Mouse (Mus musculus) left cerebral cortex, postnatal 14 days (tissue): ENCODE data around the gene Rapgef1. TPM values are rescaled to one million over a fixed set of nuclear protein-coding genes. Genes with fewer than 3 reads are reported as not detected.

Experiments
- DNase-seq, 2 experiments: peaks; one replicate each; pipeline ENCODE4 v3.0.0; 2021 to 2022; ENCODE audit warnings: low spot score in 2 of 2, mixed read lengths in 1 of 2
- intact Hi-C: fragments of 180-260 bp; cut with DNase I; formaldehyde crosslinking; loops from one replicate; pipeline ENCODE4 v1.15.1; 2025
- total RNA-seq, 2 experiments: library from RNA; stranded (reverse); gene quantifications; 2 replicates each; pipeline ENCODE4 v1.2.3; 2021

Rapgef1 gene
- total RNA-seq, 2 experiments from 2014 or later: 118 to 124 TPM

- no peak for DNase-seq
Measured at GRCm38 (mm10) chr2:29667109-29667508, 47.6 kb downstream of the Rapgef1 start.

GRCm38 (mm10) chr2:29668011-29668691 lies 48.6 kb downstream of the Rapgef1 start:
- intact Hi-C loops: loop anchor here (5.0 kb wide), 1 partner anchor 46 kb away; no protein-coding TSS in a partner anchor
- no peak for DNase-seq

More at GRCm38 (mm10) chr2:29667109-29667508, 47.6 kb downstream of the Rapgef1 start:
- intact Hi-C loops: loop anchor here (5.0 kb wide), 1 partner anchor 45 kb away; no protein-coding TSS in a partner anchor

- DNase-seq: no peak
- intact Hi-C loops: loop anchor here (5.0 kb wide), 1 partner anchor 47 kb away; no protein-coding TSS in a partner anchor
Measured at GRCm38 (mm10) chr2:29668963-29669362, 49.4 kb downstream of the Rapgef1 start.

- peak in 1 of 2 experiments; percentile 37 for DNase-seq
- intact Hi-C loops: loop anchor here (5.0 kb wide), 1 partner anchor 47 kb away; no protein-coding TSS in a partner anchor
Measured at GRCm38 (mm10) chr2:29669711-29670110, 50.2 kb downstream of the Rapgef1 start.

- intact Hi-C loops: no loop called here
- peak; percentile 69 to 72 for DNase-seq
Measured at GRCm38 (mm10) chr2:29670231-29670991, 50.9 kb downstream of the Rapgef1 start.

GRCm38 (mm10) chr2:29671374-29671773 lies 51.9 kb downstream of the Rapgef1 start:
- intact Hi-C loops: no loop called here
- no peak for DNase-seq

GRCm38 (mm10) chr2:29671856-29672255 lies 52.3 kb downstream of the Rapgef1 start:
- DNase-seq: no peak
- intact Hi-C loops: no loop called here

- DNase-seq: peak in 1 of 2 experiments; percentile 33
- intact Hi-C loops: no loop called here
Measured at GRCm38 (mm10) chr2:29672746-29673536, 53.4 kb downstream of the Rapgef1 start.

GRCm38 (mm10) chr2:29674087-29674486 lies 54.6 kb downstream of the Rapgef1 start:
- no peak for DNase-seq
- intact Hi-C loops: no loop called here

GRCm38 (mm10) chr2:29674545-29674944 lies 55.0 kb downstream of the Rapgef1 start:
- no peak for DNase-seq
- intact Hi-C loops: no loop called here

GRCm38 (mm10) chr2:29675846-29676245 lies 56.3 kb downstream of the Rapgef1 start:
- no peak for DNase-seq
- intact Hi-C loops: no loop called here

- DNase-seq: no peak
- intact Hi-C loops: no loop called here
Measured at GRCm38 (mm10) chr2:29676513-29676912, 57.0 kb downstream of the Rapgef1 start.

GRCm38 (mm10) chr2:29677842-29678241 lies 58.3 kb downstream of the Rapgef1 start:
- intact Hi-C loops: no loop called here
- DNase-seq: no peak

GRCm38 (mm10) chr2:29678524-29678923 lies 59.0 kb downstream of the Rapgef1 start:
- intact Hi-C loops: no loop called here
- no peak for DNase-seq

GRCm38 (mm10) chr2:29679710-29680584 lies 60.4 kb downstream of the Rapgef1 start:
- intact Hi-C loops: no loop called here

GRCm38 (mm10) chr2:29683261-29683999 lies 63.9 kb downstream of the Rapgef1 start:
- intact Hi-C loops: no loop called here
- DNase-seq: no peak

More at GRCm38 (mm10) chr2:29679710-29680584, 60.4 kb downstream of the Rapgef1 start:
- DNase-seq: no peak

- intact Hi-C loops: no loop called here
- DNase-seq: no peak
Measured at GRCm38 (mm10) chr2:29684498-29684897, 65.0 kb downstream of the Rapgef1 start.

- no peak for DNase-seq
- intact Hi-C loops: no loop called here
Measured at GRCm38 (mm10) chr2:29689014-29689413, 69.5 kb downstream of the Rapgef1 start.
